Mouse (Mus musculus): ENCODE measurements around the gene Rragd. TPM values are rescaled to one million over a fixed set of nuclear protein-coding genes. Genes with fewer than 3 reads are reported as not detected.
A peak's percentile ranks its signal among the peaks of the same experiment; 100 is the strongest.

Gene Rragd
- polyA plus RNA-seq, 1 experiment = 4.9 TPM

GRCm38 (mm10) chr4:33033515-33033914 is 50.7 kb downstream of the Rragd start:
- no peak for TF ChIP-seq MYOD1 (IDR thresholded peaks at IDR 0.05; ENCODE audit: control insufficient read depth, insufficient read length, low read depth)
- TF ChIP-seq USF1 (IDR thresholded peaks at IDR 0.05; ENCODE audit: low read depth) = no peak
- no peak for TF ChIP-seq CEBPB (IDR thresholded peaks at IDR 0.05; ENCODE audit: low read depth)
- TF ChIP-seq CTCF (IDR thresholded peaks at IDR 0.05; ENCODE audit: control insufficient read depth, insufficient read depth, insufficient read length) = no peak
- no peak for TF ChIP-seq MAX (IDR thresholded peaks at IDR 0.05)
- TF ChIP-seq FOSL1 (IDR thresholded peaks at IDR 0.05; ENCODE audit: insufficient read depth, low read length, poor library complexity, severe bottlenecking) = no peak
- no peak for TF ChIP-seq MYOG (IDR thresholded peaks at IDR 0.05; ENCODE audit: control insufficient read depth, extremely low read depth, insufficient read length)
- peaks cover 20% of the 10 kb centered on the region for H3K36me3 ChIP-seq (ENCODE audit: control insufficient read depth, insufficient read depth)
- H3ac ChIP-seq (ENCODE audit: control insufficient read depth, insufficient read length, low read depth) = no peak overlapping the region
- no peak overlapping the region for H3K4me3 ChIP-seq (ENCODE audit: insufficient read depth, poor library complexity, severe bottlenecking)
- peaks cover 58% of the 10 kb centered on the region for H3K79me3 ChIP-seq (ENCODE audit: low read depth)
- H3K79me2 ChIP-seq (ENCODE audit: control insufficient read depth, insufficient read depth) = peaks cover 76% of the 10 kb centered on the region
- no peaks in the 10 kb centered on the region for H3K27me3 ChIP-seq (ENCODE audit: control insufficient read depth, insufficient read depth, insufficient read length)

- no peak for TF ChIP-seq FOSL1 (IDR thresholded peaks at IDR 0.05; ENCODE audit: insufficient read depth, low read length, poor library complexity, severe bottlenecking)
- no peak for TF ChIP-seq MAX (IDR thresholded peaks at IDR 0.05)
- peak; percentile 34 for TF ChIP-seq USF1 (IDR thresholded peaks at IDR 0.05; ENCODE audit: low read depth)
- Histone ChIP-seq H3K27me3 (ENCODE audit: control insufficient read depth, insufficient read depth, insufficient read length) (no peaks in the 10 kb centered on the region), H3K79me2 (ENCODE audit: control insufficient read depth, insufficient read depth) (peaks cover 35% of the 10 kb centered on the region), H3K4me3 (ENCODE audit: insufficient read depth, poor library complexity, severe bottlenecking) (no peak overlapping the region), H3ac (ENCODE audit: control insufficient read depth, insufficient read length, low read depth) (no peak overlapping the region), H3K79me3 (ENCODE audit: low read depth) (peaks cover 32% of the 10 kb centered on the region), H3K36me3 (ENCODE audit: control insufficient read depth, insufficient read depth) (peaks cover 66% of the 10 kb centered on the region)
Observed at GRCm38 (mm10) chr4:33039826-33040225, 57.0 kb downstream of the Rragd start.

- no peaks in the 10 kb centered on the region for H3K27me3 ChIP-seq (ENCODE audit: control insufficient read depth, insufficient read depth, insufficient read length)
- H3K36me3 ChIP-seq (ENCODE audit: control insufficient read depth, insufficient read depth) = peaks cover 71% of the 10 kb centered on the region
- no peaks in the 10 kb centered on the region for H3K79me2 ChIP-seq (ENCODE audit: control insufficient read depth, insufficient read depth)
- no peak overlapping the region for H3K4me3 ChIP-seq (ENCODE audit: insufficient read depth, poor library complexity, severe bottlenecking)
- no peaks in the 10 kb centered on the region for H3K79me3 ChIP-seq (ENCODE audit: low read depth)
- TF ChIP-seq MYOD1 (IDR thresholded peaks at IDR 0.05; ENCODE audit: control insufficient read depth, insufficient read length, low read depth) (no peak), CTCF (IDR thresholded peaks at IDR 0.05; ENCODE audit: control insufficient read depth, insufficient read depth, insufficient read length) (no peak), USF1 (IDR thresholded peaks at IDR 0.05; ENCODE audit: low read depth) (no peak), CEBPB (IDR thresholded peaks at IDR 0.05; ENCODE audit: low read depth) (no peak), FOSL1 (IDR thresholded peaks at IDR 0.05; ENCODE audit: insufficient read depth, low read length, poor library complexity, severe bottlenecking) (no peak), MAX (IDR thresholded peaks at IDR 0.05) (no peak), MYOG (IDR thresholded peaks at IDR 0.05; ENCODE audit: control insufficient read depth, extremely low read depth, insufficient read length) (no peak)
- no peak overlapping the region for H3ac ChIP-seq (ENCODE audit: control insufficient read depth, insufficient read length, low read depth)
Observed at GRCm38 (mm10) chr4:33049601-33050000, 66.8 kb downstream of the Rragd start.

GRCm38 (mm10) chr4:33052055-33052454 is 69.2 kb downstream of the Rragd start:
- H3ac ChIP-seq (ENCODE audit: control insufficient read depth, insufficient read length, low read depth) = no peak overlapping the region
- peaks cover 50% of the 10 kb centered on the region for H3K36me3 ChIP-seq (ENCODE audit: control insufficient read depth, insufficient read depth)
- H3K27me3 ChIP-seq (ENCODE audit: control insufficient read depth, insufficient read depth, insufficient read length) = no peaks in the 10 kb centered on the region
- no peaks in the 10 kb centered on the region for H3K79me3 ChIP-seq (ENCODE audit: low read depth)
- no peak for TF ChIP-seq MYOD1 (IDR thresholded peaks at IDR 0.05; ENCODE audit: control insufficient read depth, insufficient read length, low read depth)
- TF ChIP-seq CTCF (IDR thresholded peaks at IDR 0.05; ENCODE audit: control insufficient read depth, insufficient read depth, insufficient read length) = no peak
- no peak for TF ChIP-seq MYOG (IDR thresholded peaks at IDR 0.05; ENCODE audit: control insufficient read depth, extremely low read depth, insufficient read length)
- TF ChIP-seq FOSL1 (IDR thresholded peaks at IDR 0.05; ENCODE audit: insufficient read depth, low read length, poor library complexity, severe bottlenecking) = no peak
- TF ChIP-seq MAX (IDR thresholded peaks at IDR 0.05) = no peak
- TF ChIP-seq CEBPB (IDR thresholded peaks at IDR 0.05; ENCODE audit: low read depth) = no peak
- no peak for TF ChIP-seq USF1 (IDR thresholded peaks at IDR 0.05; ENCODE audit: low read depth)
- H3K4me3 ChIP-seq (ENCODE audit: insufficient read depth, poor library complexity, severe bottlenecking) = no peak overlapping the region
- H3K79me2 ChIP-seq (ENCODE audit: control insufficient read depth, insufficient read depth) = no peaks in the 10 kb centered on the region

- H3K79me2 ChIP-seq (ENCODE audit: control insufficient read depth, insufficient read depth) = no peaks in the 10 kb centered on the region
- H3K36me3 ChIP-seq (ENCODE audit: control insufficient read depth, insufficient read depth) = peaks cover 45% of the 10 kb centered on the region
Observed at GRCm38 (mm10) chr4:33052650-33053049, 69.8 kb downstream of the Rragd start.

GRCm38 (mm10) chr4:33054426-33054825 is 71.6 kb downstream of the Rragd start:
- TF ChIP-seq CEBPB (IDR thresholded peaks at IDR 0.05; ENCODE audit: low read depth) (no peak), FOSL1 (IDR thresholded peaks at IDR 0.05; ENCODE audit: insufficient read depth, low read length, poor library complexity, severe bottlenecking) (no peak), MYOG (IDR thresholded peaks at IDR 0.05; ENCODE audit: control insufficient read depth, extremely low read depth, insufficient read length) (no peak), MYOD1 (IDR thresholded peaks at IDR 0.05; ENCODE audit: control insufficient read depth, insufficient read length, low read depth) (no peak), USF1 (IDR thresholded peaks at IDR 0.05; ENCODE audit: low read depth) (no peak), MAX (IDR thresholded peaks at IDR 0.05) (no peak), CTCF (IDR thresholded peaks at IDR 0.05; ENCODE audit: control insufficient read depth, insufficient read depth, insufficient read length) (no peak)
- Histone ChIP-seq H3K27me3 (ENCODE audit: control insufficient read depth, insufficient read depth, insufficient read length) (no peaks in the 10 kb centered on the region), H3ac (ENCODE audit: control insufficient read depth, insufficient read length, low read depth) (no peak overlapping the region), H3K79me2 (ENCODE audit: control insufficient read depth, insufficient read depth) (no peaks in the 10 kb centered on the region), H3K36me3 (ENCODE audit: control insufficient read depth, insufficient read depth) (peaks cover 27% of the 10 kb centered on the region), H3K4me3 (ENCODE audit: insufficient read depth, poor library complexity, severe bottlenecking) (no peak overlapping the region), H3K79me3 (ENCODE audit: low read depth) (no peaks in the 10 kb centered on the region)

More at GRCm38 (mm10) chr4:33052650-33053049, 69.8 kb downstream of the Rragd start:
- H3K27me3 ChIP-seq (ENCODE audit: control insufficient read depth, insufficient read depth, insufficient read length) = no peaks in the 10 kb centered on the region
- TF ChIP-seq MAX (IDR thresholded peaks at IDR 0.05) (no peak), MYOG (IDR thresholded peaks at IDR 0.05; ENCODE audit: control insufficient read depth, extremely low read depth, insufficient read length) (no peak), FOSL1 (IDR thresholded peaks at IDR 0.05; ENCODE audit: insufficient read depth, low read length, poor library complexity, severe bottlenecking) (no peak), CTCF (IDR thresholded peaks at IDR 0.05; ENCODE audit: control insufficient read depth, insufficient read depth, insufficient read length) (no peak), CEBPB (IDR thresholded peaks at IDR 0.05; ENCODE audit: low read depth) (no peak), MYOD1 (IDR thresholded peaks at IDR 0.05; ENCODE audit: control insufficient read depth, insufficient read length, low read depth) (no peak), USF1 (IDR thresholded peaks at IDR 0.05; ENCODE audit: low read depth) (no peak)
- H3K4me3 ChIP-seq (ENCODE audit: insufficient read depth, poor library complexity, severe bottlenecking) = no peak overlapping the region
- no peaks in the 10 kb centered on the region for H3K79me3 ChIP-seq (ENCODE audit: low read depth)
- H3ac ChIP-seq (ENCODE audit: control insufficient read depth, insufficient read length, low read depth) = no peak overlapping the region

Measured in C2C12 (cell line).